Mouse (Mus musculus) liver, embryonic 12.5 days (tissue): ENCODE results near the gene Gipc3. TPM values are rescaled to one million over a fixed set of nuclear protein-coding genes. Genes with fewer than 3 reads are reported as not detected.

Experiments
- ATAC-seq: fragments of 200-750 bp; cut with Nextera tagmentation; 2 replicates; pipeline ENCODE4 v1.8.0; 2017; ENCODE audit warnings: moderate number of reproducible peaks, mild to moderate bottlenecking, moderate library complexity
- H3K27ac ChIP-seq: fragments of 300-500 bp; sonication (generic); 2 replicates; pipeline ENCODE4 v1.5.1; 2016; ENCODE audit warnings: mild to moderate bottlenecking
- H3K27me3 ChIP-seq: fragments of 300-500 bp; sonication (generic); replicated peaks from 2 replicates; pipeline ENCODE4 v1.6.1; 2016; ENCODE audit warnings: mild to moderate bottlenecking, moderate library complexity
- H3K36me3 ChIP-seq: fragments of 300-500 bp; sonication (generic); 2 replicates; pipeline ENCODE4 v1.6.1; 2016; ENCODE audit warnings: mild to moderate bottlenecking, moderate library complexity
- H3K4me1 ChIP-seq: fragments of 300-500 bp; sonication (generic); 2 replicates; pipeline ENCODE4 v1.6.1; 2016
- H3K4me2 ChIP-seq: fragments of 300-500 bp; sonication (generic); 2 replicates; pipeline ENCODE4 v1.6.1; 2016; ENCODE audit warnings: mild to moderate bottlenecking, moderate library complexity
- H3K4me3 ChIP-seq: fragments of 300-500 bp; sonication (generic); 2 replicates; pipeline ENCODE4 v1.5.1; 2016; ENCODE audit warnings: mild to moderate bottlenecking, moderate library complexity
- H3K9ac ChIP-seq: fragments of 300-500 bp; sonication (generic); 2 replicates; pipeline ENCODE4 v1.6.1; 2016; ENCODE audit warnings: mild to moderate bottlenecking, moderate library complexity
- H3K9me3 ChIP-seq: fragments of 300-500 bp; sonication (generic); replicated peaks from 2 replicates; pipeline ENCODE4 v1.6.1; 2016; ENCODE audit warnings: mild to moderate bottlenecking, moderate library complexity
- WGBS: fragments of 180-500 bp; shearing (Covaris S2); methylation state at CpG from one replicate; pipeline ENCODE4 v1.1.7; 2016; ENCODE audit not compliant: insufficient replicate concordance; 5-methylcytosine and 5-hydroxymethylcytosine counted together
- polyA plus RNA-seq: library from polyadenylated mRNA; unstranded; fragments of >200 nt; fragmentation: Nextera tagmentation; extraction: Ambion mirVana; gene quantifications from 2 replicates; pipeline ENCODE4 v1.2.1, GENCODE M21; 2016

Gipc3 gene
- polyA plus RNA-seq, 1 experiment from 2014 or later: not detected

GRCm38 (mm10) chr10:81293334-81294030 lies 49.6 kb downstream of the Gipc3 start:
- peaks cover 28% of the 10 kb centered on the region; the same call in 1 of the 2 replicates for H3K36me3 ChIP-seq
- no peaks in the 10 kb centered on the region for H3K9me3 ChIP-seq
- H3K4me3 ChIP-seq: peak overlapping the region; percentile 81
- H3K27me3 ChIP-seq: peaks cover 20% of the 10 kb centered on the region
- H3K27ac ChIP-seq: peak overlapping the region; percentile 90
- 2% methylated on average over 25 of the region's 25 CpGs for WGBS
- H3K4me2 ChIP-seq: peak overlapping the region; percentile 97
- no peak for ATAC-seq
- H3K4me1 ChIP-seq: peaks cover 84% of the 10 kb centered on the region
- peak overlapping the region; percentile 86 for H3K9ac ChIP-seq

GRCm38 (mm10) chr10:81292554-81293333 lies 50.3 kb downstream of the Gipc3 start, which contains the start of gene Pip5k1c:
Gene Pip5k1c (plus strand): TSS chr10:81292963.
- Histone ChIP-seq H3K9ac (peak within 1 kb of the TSS; percentile 86), H3K4me1 (peaks cover 84% of the 10 kb centered on the region), H3K27ac (peak within 1 kb of the TSS; percentile 90), H3K27me3 (peaks cover 25% of the 10 kb centered on the region), H3K36me3 (peaks cover 23% of the 10 kb centered on the region; the same call in 1 of the 2 replicates), H3K4me2 (peak within 1 kb of the TSS; percentile 97), H3K4me3 (peak within 1 kb of the TSS; percentile 81), H3K9me3 (no peaks in the 10 kb centered on the region)
- peak; percentile 93 for ATAC-seq
- WGBS: under 1% methylated on average over 78 of the region's 80 CpGs

- Histone ChIP-seq H3K27me3 (peaks cover 29% of the 10 kb centered on the region), H3K4me3 (no peak within 1 kb of the TSS; the same call in none of the 2 replicates), H3K4me2 (peak within 1 kb of the TSS; percentile 33), H3K4me1 (peaks cover 83% of the 10 kb centered on the region), H3K9ac (no peak within 1 kb of the TSS), H3K36me3 (peaks cover 22% of the 10 kb centered on the region; the same call in 1 of the 2 replicates), H3K27ac (0 out of 2 replicates have a peak within 1 kb of the TSS, but pooled peaks have one; percentile 25), H3K9me3 (no peaks in the 10 kb centered on the region)
- 48% methylated on average over 9 of the region's 9 CpGs for WGBS
- no peak for ATAC-seq
These were observed 51.5 kb downstream of the Gipc3 start, which contains the start of gene Tjp3 for GRCm38 (mm10) chr10:81291511-81292104. Gene Tjp3 (minus strand): TSS chr10:81291581.

GRCm38 (mm10) chr10:81290698-81291460 lies 52.2 kb downstream of the Gipc3 start:
- Histone ChIP-seq H3K4me2 (0 out of 2 replicates have a peak overlapping the region, but pooled peaks have one; percentile 10), H3K36me3 (peaks cover 15% of the 10 kb centered on the region; the same call in 1 of the 2 replicates), H3K27me3 (peaks cover 34% of the 10 kb centered on the region), H3K4me3 (no peak overlapping the region), H3K4me1 (peaks cover 83% of the 10 kb centered on the region), H3K9me3 (no peaks in the 10 kb centered on the region), H3K27ac (no peak overlapping the region), H3K9ac (no peak overlapping the region)
- no peak for ATAC-seq
- WGBS: 42% methylated on average over 24 of the region's 24 CpGs

- Histone ChIP-seq H3K9ac (no peak overlapping the region), H3K27me3 (peaks cover 44% of the 10 kb centered on the region), H3K4me1 (peaks cover 82% of the 10 kb centered on the region), H3K4me2 (no peak overlapping the region), H3K27ac (no peak overlapping the region), H3K36me3 (peaks cover 4% of the 10 kb centered on the region; the same call in 1 of the 2 replicates), H3K4me3 (no peak overlapping the region), H3K9me3 (no peaks in the 10 kb centered on the region)
- 60% methylated on average over 14 of the region's 14 CpGs for WGBS
- no peak for ATAC-seq
These were observed 53.3 kb downstream of the Gipc3 start for GRCm38 (mm10) chr10:81289811-81290210.

- H3K4me1 ChIP-seq: peaks cover 78% of the 10 kb centered on the region
- peaks cover 50% of the 10 kb centered on the region for H3K27me3 ChIP-seq
- H3K9me3 ChIP-seq: no peaks in the 10 kb centered on the region
- no peak overlapping the region for H3K27ac ChIP-seq
- H3K4me3 ChIP-seq: no peak overlapping the region
- no peaks in the 10 kb centered on the region for H3K36me3 ChIP-seq
- 4% methylated on average over 7 of the region's 7 CpGs for WGBS
- no peak overlapping the region for H3K4me2 ChIP-seq
- H3K9ac ChIP-seq: no peak overlapping the region
- no peak for ATAC-seq
These were observed 53.8 kb downstream of the Gipc3 start for GRCm38 (mm10) chr10:81289278-81289677.

- no peak overlapping the region for H3K4me3 ChIP-seq
- WGBS: 19% methylated on average over 6 of the region's 6 CpGs
- peaks cover 71% of the 10 kb centered on the region for H3K4me1 ChIP-seq
- no peaks in the 10 kb centered on the region for H3K36me3 ChIP-seq
- peaks cover 57% of the 10 kb centered on the region for H3K27me3 ChIP-seq
- no peak overlapping the region for H3K27ac ChIP-seq
- no peak for ATAC-seq
- no peak overlapping the region for H3K4me2 ChIP-seq
- H3K9ac ChIP-seq: no peak overlapping the region
- H3K9me3 ChIP-seq: no peaks in the 10 kb centered on the region
These were observed 54.5 kb downstream of the Gipc3 start for GRCm38 (mm10) chr10:81288601-81289000.

- no peak overlapping the region for H3K27ac ChIP-seq
- H3K4me1 ChIP-seq: peaks cover 66% of the 10 kb centered on the region
- H3K4me2 ChIP-seq: no peak overlapping the region
These were observed 55.4 kb downstream of the Gipc3 start for GRCm38 (mm10) chr10:81287513-81288157.

GRCm38 (mm10) chr10:81286586-81286985 lies 56.5 kb downstream of the Gipc3 start:
- H3K9me3 ChIP-seq: no peaks in the 10 kb centered on the region
- WGBS: 28% methylated on average over 6 of the region's 6 CpGs
- H3K27me3 ChIP-seq: peaks cover 77% of the 10 kb centered on the region
- peaks cover 57% of the 10 kb centered on the region for H3K4me1 ChIP-seq
- H3K4me3 ChIP-seq: peak overlapping the region; percentile 48; the same call in 1 of the 2 replicates
- no peak overlapping the region for H3K27ac ChIP-seq
- ATAC-seq: no peak
- H3K36me3 ChIP-seq: no peaks in the 10 kb centered on the region
- H3K9ac ChIP-seq: no peak overlapping the region
- peak overlapping the region; percentile 72 for H3K4me2 ChIP-seq

More at GRCm38 (mm10) chr10:81287513-81288157, 55.4 kb downstream of the Gipc3 start:
- WGBS: 55% methylated on average over 8 of the region's 8 CpGs
- no peak for ATAC-seq
- H3K27me3 ChIP-seq: peaks cover 66% of the 10 kb centered on the region
- H3K9me3 ChIP-seq: no peaks in the 10 kb centered on the region
- H3K4me3 ChIP-seq: no peak overlapping the region
- no peak overlapping the region for H3K9ac ChIP-seq
- no peaks in the 10 kb centered on the region for H3K36me3 ChIP-seq

GRCm38 (mm10) chr10:81285694-81286450 lies 57.2 kb downstream of the Gipc3 start:
- Histone ChIP-seq H3K27me3 (peaks cover 78% of the 10 kb centered on the region), H3K4me1 (peaks cover 50% of the 10 kb centered on the region), H3K4me3 (peak overlapping the region; percentile 48), H3K27ac (no peak overlapping the region), H3K36me3 (no peaks in the 10 kb centered on the region), H3K9ac (peak overlapping the region; percentile 61), H3K4me2 (peak overlapping the region; percentile 72), H3K9me3 (no peaks in the 10 kb centered on the region)
- peak; percentile 75 for ATAC-seq
- WGBS: 1% methylated on average over 54 of the region's 54 CpGs
